Mouse (Mus musculus) lung, postnatal 0 days (tissue): ENCODE data around the gene Gm5105. TPM values are rescaled to one million over a fixed set of nuclear protein-coding genes. Genes with fewer than 3 reads are reported as not detected.

Experiments used
- ATAC-seq: fragments of 200-750 bp; cut with Nextera tagmentation; 2 replicates; pipeline ENCODE4 v1.8.0; 2017; ENCODE audit warnings: moderate library complexity
- DNase-seq: peaks from one replicate; pipeline ENCODE4 v3.0.0-alpha.2; 2016; ENCODE audit warnings: low spot score
- H3K27ac ChIP-seq: fragments of 300-500 bp; sonication (generic); 2 replicates; pipeline ENCODE4 v1.5.1; 2014; ENCODE audit warnings: antibody characterized with exemption, mild to moderate bottlenecking, low read length, mixed read lengths
- H3K27me3 ChIP-seq: fragments of 300-500 bp; sonication (generic); replicated peaks from 2 replicates; pipeline ENCODE4 v1.6.1; 2014; ENCODE audit warnings: low read length, mixed read lengths; ENCODE audit not compliant: insufficient read depth
- H3K36me3 ChIP-seq: fragments of 300-500 bp; sonication (generic); 2 replicates; pipeline ENCODE4 v1.6.1; 2014; ENCODE audit warnings: low read length, mixed read lengths; ENCODE audit not compliant: insufficient read depth
- H3K4me1 ChIP-seq: fragments of 300-500 bp; sonication (generic); 2 replicates; pipeline ENCODE4 v1.6.1; 2014; ENCODE audit warnings: antibody characterized with exemption, low read depth, low read length, mixed read lengths; ENCODE audit not compliant: insufficient read depth
- H3K4me2 ChIP-seq: fragments of 300-500 bp; sonication (generic); replicated peaks from 2 replicates; pipeline ENCODE4 v1.6.1; 2014; ENCODE audit warnings: low read depth, mild to moderate bottlenecking, low read length, moderate library complexity, mixed read lengths
- H3K4me3 ChIP-seq: fragments of 300-500 bp; sonication (generic); 2 replicates; pipeline ENCODE4 v1.5.1; 2014; ENCODE audit warnings: low read depth, low read length
- H3K9ac ChIP-seq: fragments of 300-500 bp; sonication (generic); replicated peaks from 2 replicates; pipeline ENCODE4 v1.6.1; 2014; ENCODE audit warnings: low read depth, mild to moderate bottlenecking
- H3K9me3 ChIP-seq: fragments of 300-500 bp; sonication (generic); 2 replicates; pipeline ENCODE4 v1.6.1; 2016; ENCODE audit warnings: low read length, mixed read lengths
- CTCF ChIP-seq: IDR thresholded peaks from 2 replicates; pipeline ENCODE4 v1.5.1; 2016; ENCODE audit warnings: antibody characterized with exemption, mild to moderate bottlenecking
- EP300 ChIP-seq: IDR thresholded peaks from 2 replicates; pipeline ENCODE4 v1.6.1; 2016; ENCODE audit warnings: antibody characterized with exemption, mild to moderate bottlenecking, control low read depth
- WGBS: fragments of 180-500 bp; shearing (Covaris S2); extraction: QIAGEN DNeasy Blood & Tissue Kit; methylation state at CpG from one replicate; pipeline ENCODE4 v1.1.7; 2014; 5-methylcytosine and 5-hydroxymethylcytosine counted together
- polyA plus RNA-seq: library from polyadenylated mRNA; unstranded; fragments of >200 nt; fragmentation: Nextera tagmentation; extraction: Ambion mirVana; gene quantifications from 2 replicates; pipeline ENCODE4 v1.2.1, GENCODE M21; 2015

Gene Gm5105
- polyA plus RNA-seq, 1 experiment from 2014 or later, result 0.07 TPM

- TF ChIP-seq EP300 (no peak), CTCF (no peak)
- Histone ChIP-seq H3K9ac (no peak overlapping the region), H3K9me3 (no peaks in the 10 kb centered on the region), H3K4me1 (no peaks in the 10 kb centered on the region), H3K27me3 (no peaks in the 10 kb centered on the region), H3K4me2 (no peak overlapping the region), H3K4me3 (no peak overlapping the region), H3K36me3 (no peaks in the 10 kb centered on the region), H3K27ac (no peak overlapping the region)
- DNase-seq (no peak), ATAC-seq (no peak)
- WGBS, result 85% methylated on average over 4 of the region's 4 CpGs
Observed at GRCm38 (mm10) chr3:138103690-138104089, 36.5 kb upstream of the Gm5105 start.

- DNase-seq, result peak; percentile 55
Observed at GRCm38 (mm10) chr3:138101936-138102335, 34.7 kb upstream of the Gm5105 start.

GRCm38 (mm10) chr3:138097718-138098117, 30.5 kb upstream of the Gm5105 start:
- TF ChIP-seq CTCF, result no peak
- TF ChIP-seq EP300, result no peak
- Histone ChIP-seq H3K27me3 (no peaks in the 10 kb centered on the region), H3K9ac (no peak overlapping the region), H3K27ac (no peak overlapping the region), H3K4me3 (no peak overlapping the region), H3K36me3 (no peaks in the 10 kb centered on the region), H3K9me3 (no peaks in the 10 kb centered on the region), H3K4me1 (peaks cover 3% of the 10 kb centered on the region; the same call in 1 of the 2 replicates), H3K4me2 (no peak overlapping the region)
- DNase-seq (no peak), ATAC-seq (no peak)
- 62% methylated on average over 1 of the region's 1 CpGs for WGBS

More at GRCm38 (mm10) chr3:138101936-138102335, 34.7 kb upstream of the Gm5105 start:
- 56% methylated on average over 4 of the region's 4 CpGs for WGBS
- H3K4me3 ChIP-seq, result no peak overlapping the region
- no peaks in the 10 kb centered on the region for H3K36me3 ChIP-seq
- no peak for TF ChIP-seq CTCF
- TF ChIP-seq EP300, result 0 out of 2 replicates have a peak, but pooled peaks have one; percentile 15
- peak; percentile 57 for ATAC-seq
- peaks cover 3% of the 10 kb centered on the region; the same call in 1 of the 2 replicates for H3K4me1 ChIP-seq
- H3K9ac ChIP-seq, result no peak overlapping the region
- no peak overlapping the region for H3K27ac ChIP-seq
- H3K4me2 ChIP-seq, result no peak overlapping the region
- no peaks in the 10 kb centered on the region for H3K27me3 ChIP-seq
- H3K9me3 ChIP-seq, result no peaks in the 10 kb centered on the region

- Histone ChIP-seq H3K9me3 (no peaks in the 10 kb centered on the region), H3K4me2 (no peak overlapping the region), H3K9ac (no peak overlapping the region), H3K27me3 (no peaks in the 10 kb centered on the region), H3K27ac (no peak overlapping the region), H3K36me3 (no peaks in the 10 kb centered on the region), H3K4me1 (peaks cover 3% of the 10 kb centered on the region; the same call in 1 of the 2 replicates), H3K4me3 (no peak overlapping the region)
- WGBS, result 75% methylated on average over 19 of the region's 19 CpGs
- TF ChIP-seq EP300, result no peak
- ATAC-seq (no peak; the same call in 1 of the 2 replicates), DNase-seq (no peak)
Observed at GRCm38 (mm10) chr3:138096263-138097028, 29.3 kb upstream of the Gm5105 start.

- peak; percentile 77 for DNase-seq
- TF ChIP-seq EP300, result no peak
- no peak for TF ChIP-seq CTCF
- H3K27ac ChIP-seq, result peak overlapping the region; percentile 47; the same call in 1 of the 2 replicates
- no peak overlapping the region for H3K9ac ChIP-seq
- no peak overlapping the region for H3K4me3 ChIP-seq
- H3K4me2 ChIP-seq, result no peak overlapping the region
- H3K36me3 ChIP-seq, result no peaks in the 10 kb centered on the region
- H3K27me3 ChIP-seq, result no peaks in the 10 kb centered on the region
- H3K4me1 ChIP-seq, result peaks cover 3% of the 10 kb centered on the region; the same call in 1 of the 2 replicates
- H3K9me3 ChIP-seq, result no peaks in the 10 kb centered on the region
- ATAC-seq, result peak; percentile 72
- WGBS, result 39% methylated on average over 10 of the region's 10 CpGs
Observed at GRCm38 (mm10) chr3:138095718-138096117, 28.5 kb upstream of the Gm5105 start.

- H3K36me3 ChIP-seq, result no peaks in the 10 kb centered on the region
- H3K9ac ChIP-seq, result no peak overlapping the region
- H3K27me3 ChIP-seq, result no peaks in the 10 kb centered on the region
- H3K9me3 ChIP-seq, result no peaks in the 10 kb centered on the region
- peak; percentile 58 for DNase-seq
- 50% methylated on average over 3 of the region's 3 CpGs for WGBS
- peaks cover 3% of the 10 kb centered on the region; the same call in 1 of the 2 replicates for H3K4me1 ChIP-seq
- no peak overlapping the region for H3K4me2 ChIP-seq
- no peak for TF ChIP-seq EP300
- TF ChIP-seq CTCF, result no peak
- ATAC-seq, result 0 out of 2 replicates have a peak, but pooled peaks have one; percentile 39
- H3K4me3 ChIP-seq, result no peak overlapping the region
- peak overlapping the region; percentile 47; the same call in 1 of the 2 replicates for H3K27ac ChIP-seq
Observed at GRCm38 (mm10) chr3:138095301-138095700, 28.1 kb upstream of the Gm5105 start.
